Mouse (Mus musculus) embryonic facial prominence, embryonic 12.5 days (tissue): ENCODE measurements around the gene Nckap1. TPM values are rescaled to one million over a fixed set of nuclear protein-coding genes. Genes with fewer than 3 reads are reported as not detected.

Experiments
- ATAC-seq: fragments of 200-750 bp; cut with Nextera tagmentation; 2 replicates; pipeline ENCODE4 v1.8.0; 2017; ENCODE audit not compliant: insufficient number of reproducible peaks, insufficient read depth, low FRiP score, low TSS enrichment
- H3K27ac ChIP-seq: fragments of 300-500 bp; sonication (generic); 2 replicates; pipeline ENCODE4 v1.5.1; 2016; ENCODE audit warnings: mild to moderate bottlenecking
- H3K27me3 ChIP-seq: fragments of 300-500 bp; sonication (generic); 2 replicates; pipeline ENCODE4 v1.6.1; 2016; ENCODE audit warnings: mild to moderate bottlenecking, moderate library complexity
- H3K36me3 ChIP-seq: fragments of 300-500 bp; sonication (generic); 2 replicates; pipeline ENCODE4 v1.6.1; 2016; ENCODE audit warnings: mild to moderate bottlenecking
- H3K4me1 ChIP-seq: fragments of 300-500 bp; sonication (generic); 2 replicates; pipeline ENCODE4 v1.6.1; 2016
- H3K4me2 ChIP-seq: fragments of 300-500 bp; sonication (generic); replicated peaks from 2 replicates; pipeline ENCODE4 v1.6.1; 2016; ENCODE audit warnings: mild to moderate bottlenecking, moderate library complexity
- H3K4me3 ChIP-seq: fragments of 300-500 bp; sonication (generic); 2 replicates; pipeline ENCODE4 v1.5.1; 2016; ENCODE audit warnings: mild to moderate bottlenecking
- H3K9ac ChIP-seq: fragments of 300-500 bp; sonication (generic); 2 replicates; pipeline ENCODE4 v1.6.1; 2016; ENCODE audit warnings: mild to moderate bottlenecking, moderate library complexity
- H3K9me3 ChIP-seq: fragments of 300-500 bp; sonication (generic); 2 replicates; pipeline ENCODE4 v1.6.1; 2016; ENCODE audit warnings: mild to moderate bottlenecking, moderate library complexity
- whole genome bisulfite sequencing: fragments of 180-500 bp; shearing (Covaris S2); methylation state at CpG from one replicate; pipeline ENCODE4 v1.1.7; 2016; 5-methylcytosine and 5-hydroxymethylcytosine counted together
- polyA plus RNA-seq: library from polyadenylated mRNA; unstranded; fragments of >200 nt; fragmentation: Nextera tagmentation; extraction: Ambion mirVana; gene quantifications from 2 replicates; pipeline ENCODE4 v1.2.1, GENCODE M21; 2016

The Nckap1 gene
- polyA plus RNA-seq, 1 experiment from 2014 or later = 91.8 TPM

- Histone ChIP-seq H3K4me3 (no peak overlapping the region), H3K9me3 (no peaks in the 10 kb centered on the region), H3K27ac (no peak overlapping the region), H3K4me1 (no peaks in the 10 kb centered on the region), H3K36me3 (no peaks in the 10 kb centered on the region), H3K27me3 (no peaks in the 10 kb centered on the region), H3K9ac (no peak overlapping the region), H3K4me2 (no peak overlapping the region)
- WGBS = 65% methylated on average over 5 of the region's 5 CpGs
- no peak for ATAC-seq
Observed at GRCm38 (mm10) chr2:80596960-80597359, 15.8 kb upstream of the Nckap1 start.

- no peak for ATAC-seq
- no peaks in the 10 kb centered on the region for H3K9me3 ChIP-seq
Observed at GRCm38 (mm10) chr2:80594215-80594918, 13.2 kb upstream of the Nckap1 start.

GRCm38 (mm10) chr2:80582356-80582755 lies 1.2 kb upstream of the Nckap1 start:
- no peak for ATAC-seq
- Histone ChIP-seq H3K4me3 (no peak overlapping the region), H3K4me2 (no peak overlapping the region), H3K27me3 (no peaks in the 10 kb centered on the region), H3K36me3 (no peaks in the 10 kb centered on the region), H3K4me1 (peaks cover 17% of the 10 kb centered on the region), H3K9me3 (no peaks in the 10 kb centered on the region), H3K27ac (no peak overlapping the region), H3K9ac (no peak overlapping the region)
- WGBS = 85% methylated on average over 3 of the region's 3 CpGs

More at GRCm38 (mm10) chr2:80594215-80594918, 13.2 kb upstream of the Nckap1 start:
- Histone ChIP-seq H3K9ac (no peak overlapping the region), H3K27me3 (no peaks in the 10 kb centered on the region), H3K4me1 (no peaks in the 10 kb centered on the region), H3K4me2 (no peak overlapping the region), H3K4me3 (no peak overlapping the region), H3K36me3 (no peaks in the 10 kb centered on the region), H3K27ac (no peak overlapping the region)
- 69% methylated on average over 4 of the region's 4 CpGs for WGBS

- Histone ChIP-seq H3K27ac (peak overlapping the region; percentile 97), H3K4me1 (peaks cover 17% of the 10 kb centered on the region), H3K9me3 (no peaks in the 10 kb centered on the region), H3K27me3 (no peaks in the 10 kb centered on the region), H3K9ac (peak overlapping the region; percentile 98), H3K36me3 (no peaks in the 10 kb centered on the region), H3K4me3 (peak overlapping the region; percentile 95), H3K4me2 (peak overlapping the region; percentile 63)
- peak; percentile 70 for ATAC-seq
- under 1% methylated on average over 63 of the region's 65 CpGs for WGBS
Observed at GRCm38 (mm10) chr2:80580311-80580961, 744 bp downstream of the Nckap1 start.

- 44% methylated on average over 6 of the region's 6 CpGs for WGBS
- Histone ChIP-seq H3K27me3 (no peaks in the 10 kb centered on the region), H3K9ac (no peak overlapping the region), H3K4me2 (peak overlapping the region; percentile 63), H3K4me3 (peak overlapping the region; percentile 24; the same call in 1 of the 2 replicates), H3K9me3 (no peaks in the 10 kb centered on the region), H3K36me3 (no peaks in the 10 kb centered on the region), H3K27ac (no peak overlapping the region), H3K4me1 (peaks cover 17% of the 10 kb centered on the region)
- ATAC-seq = no peak
Observed at GRCm38 (mm10) chr2:80579253-80579891, 1.8 kb downstream of the Nckap1 start.

- peaks cover 17% of the 10 kb centered on the region for H3K4me1 ChIP-seq
- no peaks in the 10 kb centered on the region for H3K27me3 ChIP-seq
- H3K36me3 ChIP-seq = no peaks in the 10 kb centered on the region
- H3K9me3 ChIP-seq = no peaks in the 10 kb centered on the region
- H3K9ac ChIP-seq = no peak overlapping the region
- no peak for ATAC-seq
- H3K4me3 ChIP-seq = no peak overlapping the region
- 96% methylated on average over 1 of the region's 1 CpGs for WGBS
- no peak overlapping the region for H3K4me2 ChIP-seq
- no peak overlapping the region for H3K27ac ChIP-seq
Observed at GRCm38 (mm10) chr2:80577286-80577685, 3.9 kb downstream of the Nckap1 start.

GRCm38 (mm10) chr2:80570656-80571055 lies 10.5 kb downstream of the Nckap1 start:
- Histone ChIP-seq H3K4me3 (no peak overlapping the region), H3K27me3 (no peaks in the 10 kb centered on the region), H3K27ac (no peak overlapping the region), H3K9ac (no peak overlapping the region), H3K36me3 (no peaks in the 10 kb centered on the region), H3K9me3 (no peaks in the 10 kb centered on the region), H3K4me2 (no peak overlapping the region), H3K4me1 (no peaks in the 10 kb centered on the region)
- no peak for ATAC-seq
- WGBS = 71% methylated on average over 4 of the region's 4 CpGs

GRCm38 (mm10) chr2:80567411-80567810 lies 13.8 kb downstream of the Nckap1 start:
- H3K27me3 ChIP-seq = no peaks in the 10 kb centered on the region
- WGBS = 86% methylated on average over 4 of the region's 4 CpGs
- ATAC-seq = no peak
- H3K9me3 ChIP-seq = no peaks in the 10 kb centered on the region
- H3K27ac ChIP-seq = no peak overlapping the region
- H3K4me3 ChIP-seq = no peak overlapping the region
- no peaks in the 10 kb centered on the region for H3K36me3 ChIP-seq
- no peaks in the 10 kb centered on the region for H3K4me1 ChIP-seq
- H3K9ac ChIP-seq = no peak overlapping the region
- H3K4me2 ChIP-seq = no peak overlapping the region

- no peak overlapping the region for H3K4me2 ChIP-seq
- H3K27me3 ChIP-seq = no peaks in the 10 kb centered on the region
- no peak overlapping the region for H3K27ac ChIP-seq
- no peak overlapping the region for H3K4me3 ChIP-seq
- no peaks in the 10 kb centered on the region for H3K4me1 ChIP-seq
- no peak overlapping the region for H3K9ac ChIP-seq
- no peaks in the 10 kb centered on the region for H3K9me3 ChIP-seq
- no peak for ATAC-seq
- H3K36me3 ChIP-seq = no peaks in the 10 kb centered on the region
Observed at GRCm38 (mm10) chr2:80562253-80562652, 18.9 kb downstream of the Nckap1 start.

GRCm38 (mm10) chr2:80561478-80561877 lies 19.7 kb downstream of the Nckap1 start:
- no peaks in the 10 kb centered on the region for H3K9me3 ChIP-seq
- H3K36me3 ChIP-seq = no peaks in the 10 kb centered on the region
- no peak overlapping the region for H3K27ac ChIP-seq
- no peak for ATAC-seq
- H3K4me3 ChIP-seq = no peak overlapping the region
- H3K4me1 ChIP-seq = no peaks in the 10 kb centered on the region
- H3K4me2 ChIP-seq = no peak overlapping the region
- WGBS = 84% methylated on average over 3 of the region's 3 CpGs
- no peak overlapping the region for H3K9ac ChIP-seq
- H3K27me3 ChIP-seq = no peaks in the 10 kb centered on the region

- Histone ChIP-seq H3K36me3 (no peaks in the 10 kb centered on the region), H3K27me3 (no peaks in the 10 kb centered on the region), H3K9me3 (no peaks in the 10 kb centered on the region), H3K9ac (no peak overlapping the region), H3K4me1 (no peaks in the 10 kb centered on the region), H3K4me3 (no peak overlapping the region), H3K27ac (no peak overlapping the region), H3K4me2 (no peak overlapping the region)
- no peak for ATAC-seq
- 93% methylated on average over 5 of the region's 5 CpGs for WGBS
Observed at GRCm38 (mm10) chr2:80560773-80561172, 20.4 kb downstream of the Nckap1 start.

GRCm38 (mm10) chr2:80559655-80560054 lies 21.5 kb downstream of the Nckap1 start:
- Histone ChIP-seq H3K36me3 (no peaks in the 10 kb centered on the region), H3K9me3 (no peaks in the 10 kb centered on the region), H3K4me3 (no peak overlapping the region), H3K4me1 (no peaks in the 10 kb centered on the region), H3K4me2 (no peak overlapping the region), H3K27me3 (no peaks in the 10 kb centered on the region), H3K27ac (no peak overlapping the region), H3K9ac (no peak overlapping the region)
- 86% methylated on average over 5 of the region's 5 CpGs for WGBS
- ATAC-seq = no peak
